Mouse (Mus musculus) ZHBTc4 (cell line): ENCODE data around the gene Atp5h.

Source experiments
- DNase-seq: peaks from one replicate; pipeline ENCODE4 v3.0.0-alpha.2; 2011; ENCODE audit warnings: low read depth, low spot score

Atp5h gene

DNA sequence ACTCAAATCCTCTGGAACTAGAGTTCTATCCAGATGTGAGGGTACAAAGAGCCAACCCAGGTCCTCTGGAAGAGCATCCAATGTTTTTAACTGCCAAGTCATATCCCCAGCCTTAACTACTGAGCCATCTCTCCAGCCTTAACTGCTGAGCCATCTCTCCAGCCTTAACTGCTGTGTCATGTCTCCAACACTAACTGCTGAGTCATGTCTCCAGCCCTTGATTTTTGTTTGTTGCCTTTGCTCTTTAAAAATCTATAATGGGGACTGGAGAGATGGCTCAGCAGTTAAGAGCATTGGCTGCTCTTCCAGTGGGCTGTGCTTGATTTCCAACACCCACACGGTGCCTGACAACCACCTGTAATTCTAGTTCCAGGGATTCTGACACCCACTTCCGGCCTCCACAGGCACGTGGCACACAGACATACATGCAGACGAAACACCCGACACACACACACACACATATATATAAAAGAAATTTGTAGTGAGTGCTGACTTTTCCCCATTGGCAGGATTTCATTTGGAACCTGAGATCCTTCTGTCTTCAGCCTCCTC lies 17.9 kb upstream of the Atp5h start:
- DNase-seq: no peak

DNA sequence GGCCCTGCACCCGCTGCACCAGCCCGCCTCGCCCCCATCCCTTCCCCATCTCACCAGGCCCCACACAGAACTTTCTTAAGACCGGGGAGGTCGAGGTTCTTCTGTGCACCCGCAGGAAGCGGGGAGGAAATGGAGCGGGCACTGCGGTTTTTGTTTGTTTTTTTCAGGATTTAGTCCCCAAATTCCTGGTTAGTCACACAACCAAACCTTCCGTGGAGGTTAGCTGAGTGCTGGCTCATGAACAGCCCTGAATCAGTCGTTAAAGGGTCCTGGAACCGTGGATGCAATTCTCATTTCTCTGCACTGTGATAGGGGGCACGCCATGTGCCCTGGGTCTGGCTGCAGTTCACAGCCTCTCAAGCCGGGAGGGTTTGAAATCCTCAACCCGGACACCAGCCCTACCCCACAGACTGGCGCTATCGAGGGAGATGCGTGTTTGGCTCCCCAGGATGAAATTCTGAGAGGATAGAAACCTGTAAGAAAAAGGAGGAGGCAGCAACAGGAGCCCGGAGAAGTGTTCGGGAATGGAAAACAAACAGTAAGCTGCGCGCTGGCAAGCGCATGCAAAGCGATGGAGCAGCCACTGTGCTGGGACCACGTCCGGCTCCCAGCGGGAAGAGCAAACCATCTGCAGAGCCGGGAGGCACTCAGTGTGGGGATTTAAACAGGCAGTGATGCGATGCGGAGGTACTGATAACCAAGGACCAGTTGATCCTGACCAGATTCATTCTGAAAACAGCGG lies 16.0 kb upstream of the Atp5h start:
- DNase-seq: peak; percentile 63

DNA sequence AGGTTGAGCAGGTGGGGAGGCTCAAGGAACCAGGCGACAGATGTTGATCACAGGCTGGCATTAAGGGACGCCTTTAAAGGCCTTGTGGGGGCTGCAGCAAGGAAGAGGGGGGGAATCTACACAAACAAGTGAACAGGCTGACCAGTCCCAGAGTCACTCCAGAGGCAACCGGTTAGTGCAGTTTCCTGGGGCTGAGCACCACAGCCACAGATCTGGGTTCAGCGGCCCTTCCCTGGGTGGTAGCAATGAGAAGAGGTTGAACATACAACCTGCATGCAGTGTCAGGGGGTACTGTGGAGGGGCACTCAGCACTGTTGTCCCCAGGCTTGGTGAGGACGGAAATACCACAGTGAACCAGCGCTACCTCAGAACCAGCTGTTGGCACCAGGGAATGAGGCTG lies 13.6 kb upstream of the Atp5h start:
- no peak for DNase-seq

DNA sequence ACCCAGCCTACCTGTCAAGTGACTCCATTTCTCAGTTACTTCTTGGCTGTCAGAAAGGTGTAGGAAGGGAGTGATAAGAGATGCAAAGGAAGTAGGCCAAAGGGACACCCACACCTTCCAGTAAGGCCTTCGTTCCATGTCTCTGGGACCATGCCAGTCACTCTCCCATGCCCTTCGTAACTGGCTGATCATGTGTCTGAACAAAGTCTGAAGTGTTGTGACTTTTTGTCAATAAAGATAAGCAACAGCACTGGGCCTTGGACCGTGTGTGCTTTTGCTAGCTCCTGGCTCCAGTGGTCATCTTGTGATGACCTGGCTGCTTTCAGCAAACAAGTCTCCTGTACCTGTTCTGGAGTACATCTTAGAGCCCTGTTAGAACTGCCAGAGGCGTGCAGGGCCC lies 13.1 kb upstream of the Atp5h start:
- DNase-seq: no peak

GRCm38 (mm10) chr11:115430561-115430960 lies 10.8 kb upstream of the Atp5h start:
- no peak for DNase-seq

DNA sequence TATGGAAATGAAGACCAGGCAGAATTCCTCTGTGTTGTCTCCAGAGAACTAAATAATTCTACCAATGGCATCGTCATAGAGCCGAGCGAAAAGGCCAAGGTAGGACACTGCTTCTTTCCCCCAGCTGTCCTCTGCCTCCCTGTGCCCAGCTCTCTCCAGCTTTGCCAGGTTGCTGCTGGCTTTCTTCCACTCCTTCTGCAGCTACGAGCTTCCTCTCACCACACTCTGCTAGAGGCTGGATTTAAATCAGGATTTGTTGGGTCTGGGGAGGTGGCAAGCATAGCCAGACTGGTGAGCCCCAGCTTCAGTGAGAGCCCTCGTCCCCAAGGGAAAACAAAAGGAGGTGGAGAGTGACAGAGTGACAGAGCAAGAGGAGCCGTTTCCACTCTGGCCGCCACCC lies 9.5 kb upstream of the Atp5h start:
- no peak for DNase-seq

- peak; percentile 94 for DNase-seq
Observed at GRCm38 (mm10) chr11:115427482-115428331, 7.9 kb upstream of the Atp5h start.

DNA sequence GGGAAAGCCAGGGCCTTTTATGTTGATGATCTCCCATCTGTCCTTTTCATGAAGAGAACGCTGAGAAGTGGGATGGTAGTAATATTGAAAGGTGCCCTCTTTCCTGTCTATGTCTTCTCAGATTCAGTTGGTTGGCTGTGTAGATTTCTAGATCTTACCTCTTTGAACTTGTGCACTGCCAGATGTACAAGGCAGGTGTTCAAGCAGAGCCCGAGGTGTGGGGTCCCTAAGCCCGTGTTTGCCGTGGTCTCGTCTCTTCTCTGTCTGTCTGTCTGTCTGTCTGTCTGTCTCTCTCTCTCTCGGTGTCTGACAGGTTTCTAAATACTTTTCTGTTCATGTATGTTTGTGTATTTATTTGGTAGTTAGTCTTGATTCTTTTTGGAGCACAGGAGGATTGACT lies 5.9 kb upstream of the Atp5h start:
- DNase-seq: no peak

DNA sequence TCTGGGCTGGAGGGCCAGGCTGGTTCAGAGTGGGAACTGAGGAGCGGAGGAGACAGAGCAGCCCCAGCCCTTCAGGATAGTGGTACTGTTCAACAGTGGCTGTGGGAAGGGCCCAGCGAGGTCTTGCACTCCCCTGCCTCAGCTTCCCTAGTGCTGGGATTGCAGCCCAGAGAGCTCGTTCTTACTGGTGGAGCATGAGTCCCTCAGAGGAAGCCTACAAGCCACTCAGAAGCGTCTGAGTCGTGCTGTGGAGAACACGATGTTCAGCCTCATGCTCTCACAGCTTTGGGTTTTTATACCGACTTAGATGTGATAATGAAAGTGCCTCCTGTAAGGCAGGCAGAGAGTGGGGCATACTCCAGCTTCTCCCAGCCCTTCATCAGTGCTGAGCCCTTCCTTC lies 4.9 kb upstream of the Atp5h start:
- DNase-seq: no peak

GRCm38 (mm10) chr11:115423091-115423490 lies 3.3 kb upstream of the Atp5h start:
- no peak for DNase-seq

GRCm38 (mm10) chr11:115421972-115422371 lies 2.2 kb upstream of the Atp5h start:
- DNase-seq: no peak

DNA sequence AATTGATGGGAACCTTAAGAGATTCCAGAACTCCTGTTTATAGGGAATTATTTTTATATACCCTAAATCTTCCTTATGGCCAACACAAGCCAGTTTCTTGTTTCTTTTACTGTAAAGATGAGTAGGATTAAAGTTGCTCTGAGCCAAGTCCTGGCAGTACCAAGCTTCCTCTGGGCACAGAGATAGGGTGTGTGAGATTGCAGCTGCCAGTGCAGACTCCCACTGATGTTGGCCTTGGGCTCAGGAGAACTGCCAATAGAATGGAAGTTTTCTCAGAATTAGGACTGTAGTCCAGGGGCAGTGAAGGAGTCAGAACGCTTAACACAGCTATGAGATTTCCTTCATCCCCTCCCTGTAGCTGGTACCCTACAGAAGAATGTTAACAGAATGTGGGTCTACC lies 1.6 kb upstream of the Atp5h start:
- no peak for DNase-seq

DNA sequence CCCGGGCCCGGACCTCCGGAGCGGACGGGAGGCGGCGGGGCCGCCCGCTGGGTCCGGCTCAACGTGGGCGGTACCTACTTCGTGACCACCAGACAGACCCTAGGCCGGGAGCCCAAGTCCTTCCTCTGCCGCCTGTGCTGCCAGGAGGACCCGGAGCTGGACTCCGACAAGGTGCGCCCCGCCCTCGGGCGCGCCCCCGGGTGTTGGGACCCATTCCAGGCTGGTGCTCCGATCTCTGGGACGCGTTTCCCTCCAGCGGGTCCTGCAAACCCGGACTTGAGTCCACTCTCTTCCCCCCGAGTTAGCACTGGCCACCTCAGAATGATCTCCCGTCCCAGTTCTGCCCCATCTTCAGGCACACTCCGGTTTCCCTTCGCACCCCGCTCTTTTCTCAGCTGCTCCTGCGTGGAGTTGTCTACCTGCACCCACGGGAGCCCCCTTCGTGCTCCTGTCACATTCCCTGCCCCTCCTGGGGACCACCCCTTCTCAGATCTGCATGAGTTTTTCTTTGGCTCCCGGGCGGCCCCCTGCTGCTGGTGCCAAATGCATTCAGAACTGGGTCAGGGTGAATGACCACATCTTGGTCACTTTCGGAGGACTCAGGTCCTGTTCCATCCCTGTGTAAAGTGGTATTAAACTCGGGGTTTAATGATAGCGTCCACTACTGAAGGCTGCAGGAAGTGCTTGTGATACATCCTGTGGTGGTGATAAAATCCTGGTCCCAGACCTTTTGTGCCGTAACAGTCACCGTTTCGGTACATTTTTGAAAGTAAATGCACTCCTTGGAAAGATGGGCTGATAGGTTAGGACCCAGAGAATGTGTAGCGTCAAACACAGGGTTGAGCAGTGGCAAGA lies 801 bp upstream of the Atp5h start:
- peak; percentile 58 for DNase-seq

DNA sequence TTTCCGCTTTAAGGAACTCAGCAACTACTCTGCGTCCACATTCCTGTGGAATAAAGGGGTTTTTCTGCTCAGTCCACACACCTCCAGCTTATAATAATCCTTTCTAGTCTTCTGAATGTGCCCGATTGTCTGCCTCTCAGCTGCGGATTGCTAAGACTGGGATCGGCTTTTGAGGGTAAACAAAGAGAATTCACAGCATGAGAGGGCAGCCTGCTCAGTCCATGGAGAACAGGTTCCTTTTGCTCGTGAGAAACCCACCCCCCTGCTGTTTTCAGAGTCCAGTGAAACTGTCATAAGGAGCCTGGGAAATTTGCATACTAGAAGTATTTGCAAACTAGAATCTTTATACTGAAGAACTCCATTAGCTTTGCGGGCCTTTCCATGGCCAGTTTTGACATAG lies 10.2 kb downstream of the Atp5h start:
- DNase-seq: peak; percentile 75

GRCm38 (mm10) chr11:115408266-115408920 lies 11.4 kb downstream of the Atp5h start:
- DNase-seq: no peak

- peak; percentile 34 for DNase-seq
Observed at GRCm38 (mm10) chr11:115406858-115407401, 12.8 kb downstream of the Atp5h start.

DNA sequence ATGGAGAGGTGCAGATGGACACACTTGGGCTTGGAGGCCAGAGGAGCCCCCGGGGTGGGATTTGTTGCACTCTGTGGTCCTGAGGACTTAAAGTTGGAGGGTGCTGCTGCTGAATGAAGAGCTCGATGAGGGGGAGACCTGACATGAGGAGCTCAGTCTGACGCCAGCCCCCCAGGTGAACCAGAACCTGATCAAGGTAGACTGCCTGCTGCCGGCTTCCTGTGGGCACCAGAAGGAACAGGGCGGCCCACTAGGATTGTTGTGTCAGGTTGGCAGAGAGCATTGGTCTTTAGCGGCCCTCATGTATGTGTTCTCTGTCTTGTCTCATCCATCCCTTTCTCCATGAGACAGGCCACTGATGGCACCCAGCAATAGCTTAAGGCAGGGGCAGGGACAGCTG lies 14.0 kb downstream of the Atp5h start:
- no peak for DNase-seq

GRCm38 (mm10) chr11:115403338-115404124 lies 16.2 kb downstream of the Atp5h start, which contains the start of gene Mrpl58:
Mrpl58 (plus strand) TSS chr11:115403752.
- DNase-seq: peak; percentile 91

- DNase-seq: no peak
Observed at GRCm38 (mm10) chr11:115400630-115401391, 19.0 kb downstream of the Atp5h start.
